Mouse (Mus musculus) hindbrain, embryonic 10.5 days (tissue): ENCODE data around the gene Rin1. TPM values are rescaled to one million over a fixed set of nuclear protein-coding genes. Genes with fewer than 3 reads are reported as not detected.
A peak's percentile ranks its signal among the peaks of the same experiment; 100 is the strongest.

Experiments
- DNase-seq: peaks from one replicate; pipeline ENCODE4 v3.0.0-alpha.2; 2017; ENCODE audit warnings: low spot score
- H3K27ac ChIP-seq: fragments of 300-500 bp; sonication (generic); 2 replicates; pipeline ENCODE4 v1.5.1; 2016; ENCODE audit warnings: mild to moderate bottlenecking, moderate library complexity
- H3K27me3 ChIP-seq: fragments of 300-500 bp; sonication (generic); 2 replicates; pipeline ENCODE4 v1.6.1; 2016; ENCODE audit warnings: mild to moderate bottlenecking; ENCODE audit not compliant: poor library complexity, insufficient read depth, severe bottlenecking
- H3K36me3 ChIP-seq: fragments of 300-500 bp; sonication (generic); 2 replicates; pipeline ENCODE4 v1.6.1; 2016; ENCODE audit warnings: mild to moderate bottlenecking, moderate library complexity
- H3K4me1 ChIP-seq: fragments of 300-500 bp; sonication (generic); replicated peaks from 2 replicates; pipeline ENCODE4 v1.6.1; 2016; ENCODE audit warnings: mild to moderate bottlenecking
- H3K4me3 ChIP-seq: fragments of 300-500 bp; sonication (generic); 2 replicates; pipeline ENCODE4 v1.5.1; 2016; ENCODE audit warnings: mild to moderate bottlenecking, moderate library complexity
- H3K9me3 ChIP-seq: fragments of 300-500 bp; sonication (generic); 2 replicates; pipeline ENCODE4 v1.6.1; 2016; ENCODE audit warnings: mild to moderate bottlenecking, moderate library complexity
- WGBS: fragments of 180-500 bp; shearing (Covaris S2); methylation state at CpG from one replicate; pipeline ENCODE4 v1.1.7; 2016; 5-methylcytosine and 5-hydroxymethylcytosine counted together
- polyA plus RNA-seq: library from polyadenylated mRNA; unstranded; fragments of >200 nt; fragmentation: Nextera tagmentation; extraction: Ambion mirVana; gene quantifications from 2 replicates; pipeline ENCODE4 v1.2.1, GENCODE M21; 2016

Gene Rin1
- polyA plus RNA-seq, 1 experiment from 2014 or later, result 3.0 TPM

GRCm38 (mm10) chr19:5060365-5061330, 10.4 kb downstream of the Rin1 start:
- no peak overlapping the region for H3K4me3 ChIP-seq
- DNase-seq, result no peak
- 40% methylated on average over 5 of the region's 5 CpGs for WGBS

GRCm38 (mm10) chr19:5062041-5062440, 11.8 kb downstream of the Rin1 start:
- Histone ChIP-seq H3K27me3 (peaks cover 38% of the 10 kb centered on the region), H3K4me1 (peaks cover 65% of the 10 kb centered on the region), H3K9me3 (no peaks in the 10 kb centered on the region), H3K36me3 (no peaks in the 10 kb centered on the region), H3K4me3 (no peak overlapping the region), H3K27ac (no peak overlapping the region)
- DNase-seq, result no peak
- 88% methylated on average over 5 of the region's 5 CpGs for WGBS

More at GRCm38 (mm10) chr19:5060365-5061330, 10.4 kb downstream of the Rin1 start:
- Histone ChIP-seq H3K4me1 (peaks cover 72% of the 10 kb centered on the region), H3K27me3 (peaks cover 24% of the 10 kb centered on the region), H3K36me3 (no peaks in the 10 kb centered on the region), H3K9me3 (no peaks in the 10 kb centered on the region), H3K27ac (peak overlapping the region; percentile 64)

- DNase-seq, result no peak
- Histone ChIP-seq H3K27me3 (peaks cover 41% of the 10 kb centered on the region), H3K36me3 (no peaks in the 10 kb centered on the region), H3K9me3 (no peaks in the 10 kb centered on the region), H3K27ac (0 out of 2 replicates have a peak overlapping the region, but pooled peaks have one; percentile 13), H3K4me1 (peaks cover 67% of the 10 kb centered on the region), H3K4me3 (no peak overlapping the region)
- WGBS, result 70% methylated on average over 6 of the region's 6 CpGs
Measured at GRCm38 (mm10) chr19:5062446-5062845, 12.2 kb downstream of the Rin1 start.

GRCm38 (mm10) chr19:5065104-5065503, 14.8 kb downstream of the Rin1 start:
- Histone ChIP-seq H3K9me3 (no peaks in the 10 kb centered on the region), H3K36me3 (no peaks in the 10 kb centered on the region), H3K27me3 (peaks cover 57% of the 10 kb centered on the region), H3K4me3 (no peak overlapping the region), H3K4me1 (peaks cover 69% of the 10 kb centered on the region), H3K27ac (peak overlapping the region; percentile 54)
- DNase-seq, result no peak
- 75% methylated on average over 7 of the region's 7 CpGs for WGBS

- H3K9me3 ChIP-seq, result no peaks in the 10 kb centered on the region
- no peak for DNase-seq
- peaks cover 75% of the 10 kb centered on the region for H3K4me1 ChIP-seq
- peaks cover 69% of the 10 kb centered on the region for H3K27me3 ChIP-seq
- WGBS, result 15% methylated on average over 15 of the region's 15 CpGs
- no peaks in the 10 kb centered on the region for H3K36me3 ChIP-seq
- peak overlapping the region; percentile 88 for H3K27ac ChIP-seq
- peak overlapping the region; percentile 61 for H3K4me3 ChIP-seq
Measured at GRCm38 (mm10) chr19:5067040-5067799, 16.9 kb downstream of the Rin1 start.

- peak within 1 kb of the TSS; percentile 61 for H3K4me3 ChIP-seq
- H3K27me3 ChIP-seq, result peaks cover 69% of the 10 kb centered on the region
- H3K27ac ChIP-seq, result peak within 1 kb of the TSS; percentile 88
- peaks cover 76% of the 10 kb centered on the region for H3K4me1 ChIP-seq
- peak; percentile 74 for DNase-seq
- WGBS, result 1% methylated on average over 56 of the region's 56 CpGs
- no peaks in the 10 kb centered on the region for H3K36me3 ChIP-seq
- no peaks in the 10 kb centered on the region for H3K9me3 ChIP-seq
Measured at GRCm38 (mm10) chr19:5067867-5068569, 17.7 kb downstream of the Rin1 start, which contains the start of gene Cd248. Gene Cd248, plus strand, starts transcription at chr19:5068078.

GRCm38 (mm10) chr19:5068570-5069234, 18.4 kb downstream of the Rin1 start:
- 38% methylated on average over 21 of the region's 21 CpGs for WGBS
- Histone ChIP-seq H3K9me3 (no peaks in the 10 kb centered on the region), H3K36me3 (no peaks in the 10 kb centered on the region), H3K27me3 (peaks cover 71% of the 10 kb centered on the region), H3K4me1 (peaks cover 76% of the 10 kb centered on the region), H3K4me3 (peak overlapping the region; percentile 61), H3K27ac (peak overlapping the region; percentile 88)
- DNase-seq, result no peak

GRCm38 (mm10) chr19:5069486-5069885, 19.2 kb downstream of the Rin1 start:
- Histone ChIP-seq H3K36me3 (no peaks in the 10 kb centered on the region), H3K27ac (peak overlapping the region; percentile 90; the same call in 1 of the 2 replicates), H3K4me1 (peaks cover 74% of the 10 kb centered on the region), H3K9me3 (no peaks in the 10 kb centered on the region), H3K4me3 (peak overlapping the region; percentile 61), H3K27me3 (peaks cover 79% of the 10 kb centered on the region)
- 83% methylated on average over 5 of the region's 5 CpGs for WGBS
- DNase-seq, result no peak

- Histone ChIP-seq H3K4me1 (peaks cover 69% of the 10 kb centered on the region), H3K36me3 (no peaks in the 10 kb centered on the region), H3K27ac (peak overlapping the region; percentile 90), H3K4me3 (peak overlapping the region; percentile 61; the same call in 1 of the 2 replicates), H3K9me3 (no peaks in the 10 kb centered on the region), H3K27me3 (peaks cover 80% of the 10 kb centered on the region)
- WGBS, result 82% methylated on average over 7 of the region's 7 CpGs
- no peak for DNase-seq
Measured at GRCm38 (mm10) chr19:5069978-5070377, 19.7 kb downstream of the Rin1 start.

GRCm38 (mm10) chr19:5071077-5071476, 20.8 kb downstream of the Rin1 start:
- 6% methylated on average over 11 of the region's 11 CpGs for WGBS

GRCm38 (mm10) chr19:5071545-5072369, 21.5 kb downstream of the Rin1 start:
- H3K27me3 ChIP-seq, result peaks cover 62% of the 10 kb centered on the region
- H3K27ac ChIP-seq, result peak overlapping the region; percentile 90
- H3K36me3 ChIP-seq, result no peaks in the 10 kb centered on the region
- H3K4me1 ChIP-seq, result peaks cover 63% of the 10 kb centered on the region
- H3K9me3 ChIP-seq, result no peaks in the 10 kb centered on the region
- peak overlapping the region; percentile 61 for H3K4me3 ChIP-seq
- peak; percentile 92 for DNase-seq
- under 1% methylated on average over 40 of the region's 40 CpGs for WGBS

More at GRCm38 (mm10) chr19:5071077-5071476, 20.8 kb downstream of the Rin1 start:
- Histone ChIP-seq H3K4me1 (peaks cover 64% of the 10 kb centered on the region), H3K9me3 (no peaks in the 10 kb centered on the region), H3K4me3 (peak overlapping the region; percentile 61), H3K27me3 (peaks cover 69% of the 10 kb centered on the region), H3K27ac (peak overlapping the region; percentile 90), H3K36me3 (no peaks in the 10 kb centered on the region)
- no peak for DNase-seq
